Mouse (Mus musculus) kidney, adult 8-10 months (tissue): ENCODE measurements around the gene Ror2.
A peak's percentile ranks its signal among the peaks of the same experiment; 100 is the strongest.

Experiments
- DNase-seq, 2 experiments: peaks; one replicate each; pipeline ENCODE4 v3.0.0; 2022

The Ror2 gene

GRCm38 (mm10) chr13:53233381-53233780 lies 52.5 kb downstream of the Ror2 start:
- DNase-seq, result peak in 1 of 2 experiments; percentile 20

- no peak for DNase-seq
Observed at GRCm38 (mm10) chr13:53232419-53232818, 53.5 kb downstream of the Ror2 start.

GRCm38 (mm10) chr13:53230446-53231161 lies 55.3 kb downstream of the Ror2 start:
- no peak for DNase-seq

- DNase-seq, result peak in 1 of 2 experiments; percentile 42
Observed at GRCm38 (mm10) chr13:53227019-53227418, 58.9 kb downstream of the Ror2 start.

- no peak for DNase-seq
Observed at GRCm38 (mm10) chr13:53226461-53226860, 59.5 kb downstream of the Ror2 start.

GRCm38 (mm10) chr13:53225925-53226324 lies 60.0 kb downstream of the Ror2 start:
- no peak for DNase-seq

- DNase-seq, result no peak
Observed at GRCm38 (mm10) chr13:53221176-53221575, 64.7 kb downstream of the Ror2 start.

- no peak for DNase-seq
Observed at GRCm38 (mm10) chr13:53219889-53220288, 66.0 kb downstream of the Ror2 start.

GRCm38 (mm10) chr13:53219391-53219790 lies 66.5 kb downstream of the Ror2 start:
- no peak for DNase-seq

- peak in 1 of 2 experiments; percentile 15 for DNase-seq
Observed at GRCm38 (mm10) chr13:53217396-53217975, 68.4 kb downstream of the Ror2 start.

GRCm38 (mm10) chr13:53211971-53212733 lies 73.8 kb downstream of the Ror2 start:
- no peak for DNase-seq

- no peak for DNase-seq
Observed at GRCm38 (mm10) chr13:53208556-53208955, 77.4 kb downstream of the Ror2 start.

GRCm38 (mm10) chr13:53205128-53205911 lies 80.6 kb downstream of the Ror2 start:
- no peak for DNase-seq

- no peak for DNase-seq
Observed at GRCm38 (mm10) chr13:53202439-53202830, 83.5 kb downstream of the Ror2 start.

- DNase-seq, result peak; percentile 53
Observed at GRCm38 (mm10) chr13:53201628-53202438, 84.1 kb downstream of the Ror2 start.

- DNase-seq, result no peak
Observed at GRCm38 (mm10) chr13:53200121-53200520, 85.8 kb downstream of the Ror2 start.

GRCm38 (mm10) chr13:53199262-53199661 lies 86.7 kb downstream of the Ror2 start:
- DNase-seq, result no peak

GRCm38 (mm10) chr13:53196690-53197089 lies 89.2 kb downstream of the Ror2 start:
- DNase-seq, result no peak

- no peak for DNase-seq
Observed at GRCm38 (mm10) chr13:53195951-53196677, 89.8 kb downstream of the Ror2 start.

- DNase-seq, result no peak
Observed at GRCm38 (mm10) chr13:53194306-53194705, 91.6 kb downstream of the Ror2 start.

- DNase-seq, result no peak
Observed at GRCm38 (mm10) chr13:53193713-53194112, 92.2 kb downstream of the Ror2 start.
